Mouse (Mus musculus): ENCODE measurements at regions not wholly inside any gene's neighbourhood (a gene's known extent, or its start where the extent isn't known, plus 50 kb on each side); places are given as distances from the start of the nearest gene placed in this dataset.

- WGBS: 29% methylated on average over 9 of the region's 9 CpGs
Measured at GRCm38 (mm10) chr12:25379016-25379415, 282.1 kb upstream of the Id2 start.

GRCm38 (mm10) chr12:25378036-25378645 lies 281.2 kb upstream of the Id2 start:
- peaks cover 5% of the 10 kb centered on the region; the same call in 1 of the 2 replicates for H3K4me1 ChIP-seq (ENCODE audit: control insufficient read depth, insufficient read depth, low read length)
- H3K4me3 ChIP-seq (replicated peaks; ENCODE audit: insufficient read depth, low read depth, low read length): no peak overlapping the region
- H3K27me3 ChIP-seq (ENCODE audit: control insufficient read depth, insufficient read depth, low read length): no peaks in the 10 kb centered on the region
- peak; percentile 11 to 18 for DNase-seq
- no peak for TF ChIP-seq POLR2A (IDR thresholded peaks at IDR 0.05; ENCODE audit: borderline replicate concordance, insufficient read depth, low read length)
- TF ChIP-seq CTCF (IDR thresholded peaks at IDR 0.05; ENCODE audit: borderline replicate concordance, insufficient read depth, low read depth, low read length): no peak
- no peak overlapping the region for H3K27ac ChIP-seq (ENCODE audit: insufficient read depth, low read length)
- 65% methylated on average over 6 of the region's 6 CpGs for WGBS

More at GRCm38 (mm10) chr12:25379016-25379415, 282.1 kb upstream of the Id2 start:
- peak; percentile 40 to 66 for DNase-seq
- Histone ChIP-seq H3K27ac (ENCODE audit: insufficient read depth, low read length) (no peak overlapping the region), H3K4me1 (ENCODE audit: control insufficient read depth, insufficient read depth, low read length) (peaks cover 5% of the 10 kb centered on the region; the same call in 1 of the 2 replicates), H3K27me3 (ENCODE audit: control insufficient read depth, insufficient read depth, low read length) (no peaks in the 10 kb centered on the region), H3K4me3 (replicated peaks; ENCODE audit: insufficient read depth, low read depth, low read length) (no peak overlapping the region)
- TF ChIP-seq POLR2A (IDR thresholded peaks at IDR 0.05; ENCODE audit: borderline replicate concordance, insufficient read depth, low read length) (no peak), CTCF (IDR thresholded peaks at IDR 0.05; ENCODE audit: borderline replicate concordance, insufficient read depth, low read depth, low read length) (no peak)

GRCm38 (mm10) chr12:25376451-25376850 lies 279.5 kb upstream of the Id2 start:
- TF ChIP-seq CTCF (IDR thresholded peaks at IDR 0.05; ENCODE audit: borderline replicate concordance, insufficient read depth, low read depth, low read length) (no peak), POLR2A (IDR thresholded peaks at IDR 0.05; ENCODE audit: borderline replicate concordance, insufficient read depth, low read length) (no peak)
- H3K4me1 ChIP-seq (ENCODE audit: control insufficient read depth, insufficient read depth, low read length): peaks cover 5% of the 10 kb centered on the region; the same call in 1 of the 2 replicates
- DNase-seq: no peak
- no peaks in the 10 kb centered on the region for H3K27me3 ChIP-seq (ENCODE audit: control insufficient read depth, insufficient read depth, low read length)
- H3K4me3 ChIP-seq (replicated peaks; ENCODE audit: insufficient read depth, low read depth, low read length): no peak overlapping the region
- WGBS: 36% methylated on average over 8 of the region's 8 CpGs
- no peak overlapping the region for H3K27ac ChIP-seq (ENCODE audit: insufficient read depth, low read length)

GRCm38 (mm10) chr12:25367541-25367940 lies 270.6 kb upstream of the Id2 start:
- Histone ChIP-seq H3K4me3 (replicated peaks; ENCODE audit: insufficient read depth, low read depth, low read length) (no peak overlapping the region), H3K4me1 (ENCODE audit: control insufficient read depth, insufficient read depth, low read length) (no peaks in the 10 kb centered on the region), H3K27ac (ENCODE audit: insufficient read depth, low read length) (no peak overlapping the region), H3K27me3 (ENCODE audit: control insufficient read depth, insufficient read depth, low read length) (no peaks in the 10 kb centered on the region)
- TF ChIP-seq POLR2A (IDR thresholded peaks at IDR 0.05; ENCODE audit: borderline replicate concordance, insufficient read depth, low read length) (no peak), CTCF (IDR thresholded peaks at IDR 0.05; ENCODE audit: borderline replicate concordance, insufficient read depth, low read depth, low read length) (no peak)
- WGBS: 90% methylated on average over 1 of the region's 1 CpGs
- DNase-seq: no peak

- no peak for DNase-seq
- Histone ChIP-seq H3K4me1 (ENCODE audit: control insufficient read depth, insufficient read depth, low read length) (no peaks in the 10 kb centered on the region), H3K27ac (ENCODE audit: insufficient read depth, low read length) (no peak overlapping the region), H3K27me3 (ENCODE audit: control insufficient read depth, insufficient read depth, low read length) (no peaks in the 10 kb centered on the region), H3K4me3 (replicated peaks; ENCODE audit: insufficient read depth, low read depth, low read length) (no peak overlapping the region)
- WGBS: 70% methylated on average over 3 of the region's 3 CpGs
- no peak for TF ChIP-seq CTCF (IDR thresholded peaks at IDR 0.05; ENCODE audit: borderline replicate concordance, insufficient read depth, low read depth, low read length)
Measured at GRCm38 (mm10) chr12:25365600-25366267, 268.8 kb upstream of the Id2 start.

GRCm38 (mm10) chr12:25364966-25365568 lies 268.1 kb upstream of the Id2 start:
- Histone ChIP-seq H3K27me3 (ENCODE audit: control insufficient read depth, insufficient read depth, low read length) (no peaks in the 10 kb centered on the region), H3K4me3 (replicated peaks; ENCODE audit: insufficient read depth, low read depth, low read length) (no peak overlapping the region), H3K4me1 (ENCODE audit: control insufficient read depth, insufficient read depth, low read length) (no peaks in the 10 kb centered on the region), H3K27ac (ENCODE audit: insufficient read depth, low read length) (no peak overlapping the region)
- 61% methylated on average over 7 of the region's 7 CpGs for WGBS
- TF ChIP-seq CTCF (IDR thresholded peaks at IDR 0.05; ENCODE audit: borderline replicate concordance, insufficient read depth, low read depth, low read length) (no peak), POLR2A (IDR thresholded peaks at IDR 0.05; ENCODE audit: borderline replicate concordance, insufficient read depth, low read length) (no peak)
- DNase-seq: no peak

- H3K4me1 ChIP-seq (ENCODE audit: control insufficient read depth, insufficient read depth, low read length): no peaks in the 10 kb centered on the region
- no peaks in the 10 kb centered on the region for H3K27me3 ChIP-seq (ENCODE audit: control insufficient read depth, insufficient read depth, low read length)
- H3K27ac ChIP-seq (ENCODE audit: insufficient read depth, low read length): no peak overlapping the region
- H3K4me3 ChIP-seq (replicated peaks; ENCODE audit: insufficient read depth, low read depth, low read length): no peak overlapping the region
- WGBS: 68% methylated on average over 9 of the region's 9 CpGs
- TF ChIP-seq POLR2A (IDR thresholded peaks at IDR 0.05; ENCODE audit: borderline replicate concordance, insufficient read depth, low read length) (no peak), CTCF (IDR thresholded peaks at IDR 0.05; ENCODE audit: borderline replicate concordance, insufficient read depth, low read depth, low read length) (no peak)
- DNase-seq: no peak
Measured at GRCm38 (mm10) chr12:25363839-25364238, 266.9 kb upstream of the Id2 start.

GRCm38 (mm10) chr12:25363341-25363740 lies 266.4 kb upstream of the Id2 start:
- no peak overlapping the region for H3K4me3 ChIP-seq (replicated peaks; ENCODE audit: insufficient read depth, low read depth, low read length)

More at GRCm38 (mm10) chr12:25363341-25363740, 266.4 kb upstream of the Id2 start:
- WGBS: 74% methylated on average over 3 of the region's 3 CpGs
- H3K27ac ChIP-seq (ENCODE audit: insufficient read depth, low read length): no peak overlapping the region
- DNase-seq: no peak
- no peaks in the 10 kb centered on the region for H3K4me1 ChIP-seq (ENCODE audit: control insufficient read depth, insufficient read depth, low read length)
- no peaks in the 10 kb centered on the region for H3K27me3 ChIP-seq (ENCODE audit: control insufficient read depth, insufficient read depth, low read length)
- no peak for TF ChIP-seq CTCF (IDR thresholded peaks at IDR 0.05; ENCODE audit: borderline replicate concordance, insufficient read depth, low read depth, low read length)
- TF ChIP-seq POLR2A (IDR thresholded peaks at IDR 0.05; ENCODE audit: borderline replicate concordance, insufficient read depth, low read length): no peak
